In genomic region chr4:108406138-108406860, GRCm38 (mm10) we compare ENCODE assay signal across 8 mouse cellular contexts. TPM values are rescaled to one million over a fixed set of nuclear protein-coding genes. Genes with fewer than 3 reads are reported as not detected.
A peak's percentile ranks its signal among the peaks of the same experiment; 100 is the strongest.
DNase-seq lines count a peak whose midpoint lies in the region; ATAC-seq lines count a peak whose summit lies in the region.

No protein-coding gene starts in this region.

- H3K4me1 ChIP-seq in forebrain, embryonic 15.5 days, result peaks cover 16% of the 10 kb centered on the region

- DNase-seq in CD4-positive helper T cell, adult 2 months (ENCODE audit: low read depth, low spot score), result peak; percentile 27
- peak; percentile 80 to 83 for DNase-seq in heart, postnatal 10 days
- peak; percentile 74 to 84 for DNase-seq in kidney, postnatal 4 days
- peak; percentile 67 to 70 for DNase-seq in lung, adult 18-20 months
- DNase-seq in thymus, adult 18-20 months, result peak; percentile 3 to 11

- intact Hi-C loops in heart, postnatal 10 days (cut with DNase I), result loop anchor here (1.0 to 5.0 kb wide), 2 partner anchors 49 to 53 kb away; partner anchors contain the start of gene Tut4

- H3K36me3 ChIP-seq in forebrain, embryonic 15.5 days, result no peaks in the 10 kb centered on the region

- H3K27me3 ChIP-seq in forebrain, embryonic 15.5 days, result no peaks in the 10 kb centered on the region

- peak overlapping the region; percentile 90 for H3K4me2 ChIP-seq in forebrain, embryonic 15.5 days (replicated peaks)

- H3K27ac ChIP-seq in forebrain, embryonic 15.5 days (replicated peaks), result peak overlapping the region; percentile 36

- peak overlapping the region; percentile 68 for H3K9ac ChIP-seq in forebrain, embryonic 15.5 days (replicated peaks)

- H3K4me3 ChIP-seq in forebrain, embryonic 15.5 days, result peak overlapping the region; percentile 52

- H3K9me3 ChIP-seq in forebrain, embryonic 15.5 days, result no peaks in the 10 kb centered on the region

- 4% methylated on average over 51 of the region's 52 CpGs for WGBS in forebrain, embryonic 15.5 days

- ATAC-seq in cerebellum, adult (ENCODE audit: insufficient number of reproducible peaks, low FRiP score, low TSS enrichment), result peak; percentile 89
- peak; percentile 82 for ATAC-seq in forebrain, embryonic 15.5 days (replicated peaks)
- ATAC-seq in neutrophil, adult 5-6 weeks (ENCODE audit: extremely low read depth, insufficient number of reproducible peaks, low FRiP score, poor library complexity, severe bottlenecking), result peak; percentile 46; the same call in 1 of the 2 replicates

RNA-seq across cellular contexts. Expression of gene Gpx7, which starts 0.5 kb away (rescaled TPM):
- polyA plus RNA-seq in forebrain, embryonic 15.5 days (2015; fragmentation: Nextera tagmentation; extraction: Ambion mirVana), result 25.3 and 28.2 TPM in 2 replicates
- 10 to 100 TPM; 22.3 to 22.6 TPM for total RNA-seq in heart, postnatal 10 days (2021)
- 0.61 and 0.70 TPM in 2 replicates for total RNA-seq in neutrophil, adult 5-6 weeks (2017)

RNA-seq across cellular contexts. Expression of gene Shisal2a, which starts 23.1 kb away (rescaled TPM):
- polyA plus RNA-seq in forebrain, embryonic 15.5 days (2015; fragmentation: Nextera tagmentation; extraction: Ambion mirVana), result 0.79 and 1.7 TPM in 2 replicates
- total RNA-seq in heart, postnatal 10 days (2021), result not detected
- not detected in 2 replicates for total RNA-seq in neutrophil, adult 5-6 weeks (2017)

RNA-seq across cellular contexts. Expression of gene Tut4, which starts 52.9 kb away (rescaled TPM):
- 75.7 and 77.1 TPM in 2 replicates for polyA plus RNA-seq in forebrain, embryonic 15.5 days (2015; fragmentation: Nextera tagmentation; extraction: Ambion mirVana)
- total RNA-seq in heart, postnatal 10 days (2021), result 10 to 100 TPM; 41.0 to 43.8 TPM
- total RNA-seq in neutrophil, adult 5-6 weeks (2017), result 223 and 242 TPM in 2 replicates

Comparison
In these comparisons a context has a peak if more than half of its experiments do, and no peak if none do; other contexts are left out.
1. Peak in every context shown above with its lines: DNase-seq, ATAC-seq, H3K4me3 ChIP-seq and H3K27ac ChIP-seq.
2. DNase-seq: peak in every context shown above with its lines; median percentile 82 in heart, postnatal 10 days; 79 in kidney, postnatal 4 days; 68 in lung, adult 18-20 months; 27 in CD4-positive helper T cell, adult 2 months; 7 in thymus, adult 18-20 months.
3. RNA of gene Gpx7, which starts 0.5 kb away (total RNA-seq): 22.3 to 22.6 TPM in heart, postnatal 10 days; 0.61 to 0.70 TPM in neutrophil, adult 5-6 weeks; every median in the first group is over 10 times any median in the second.